Mouse (Mus musculus) cerebellum, adult 2 months (tissue): ENCODE measurements around the gene Acox1.

Experiments used
- CTCF ChIP-seq: fragments of 200-500 bp; IDR thresholded peaks from 2 replicates; pipeline ENCODE4 v1.5.1; 2011; ENCODE audit warnings: low read depth, mild to moderate bottlenecking, control low read depth, low read length, moderate library complexity, borderline replicate concordance; ENCODE audit not compliant: insufficient read depth
- POLR2A ChIP-seq: fragments of 200-500 bp; IDR thresholded peaks from 2 replicates; pipeline ENCODE4 v1.6.1; 2011; ENCODE audit warnings: low read length, control low read depth, borderline replicate concordance; ENCODE audit not compliant: insufficient read depth

- TF ChIP-seq CTCF (no peak), POLR2A (no peak)
Observed at GRCm38 (mm10) chr11:116187226-116187930, 11.5 kb downstream of the Acox1 start.
